15 mouse cellular contexts compared by ENCODE assay signal in genomic region chr6:48666159-48666586, GRCm38 (mm10). TPM values are rescaled to one million over a fixed set of nuclear protein-coding genes. Genes with fewer than 3 reads are reported as not detected.
DNase-seq lines count a peak whose midpoint lies in the region; ATAC-seq lines count a peak whose summit lies in the region.
"Had no signal": no experiment of that assay in that cellular context is flagged by ENCODE, and none has a peak within 500 bp of the region (broad histone marks: within the 10 kb centered on the region; RNA-seq: fewer than 3 reads in every experiment).

No protein-coding gene starts in this region.

- no peaks in the 10 kb centered on the region; the same call in none of the 2 replicates for H3K4me1 ChIP-seq in liver, embryonic 16.5 days (ENCODE audit: control insufficient read depth, low read depth, low read length)
- H3K4me1 ChIP-seq: stomach, embryonic 15.5 days had no signal

- peak; percentile 68 for ATAC-seq in CD4-positive, CD25-positive, alpha-beta regulatory T cell, adult 4 months
- ATAC-seq in liver, embryonic 16.5 days (ENCODE audit: low read depth), result peak; percentile 76
- no peak for ATAC-seq in erythroblast, adult 5-6 weeks (replicated peaks; ENCODE audit: low FRiP score, poor library complexity, severe bottlenecking)
- ATAC-seq: hindbrain, embryonic 16.5 days had no signal

- H3K9me3 ChIP-seq in liver, embryonic 16.5 days (replicated peaks; ENCODE audit: control insufficient read depth, low read length), result no peaks in the 10 kb centered on the region
- H3K9me3 ChIP-seq: megakaryocyte, embryonic 14.5 days; stomach, embryonic 15.5 days had no signal

- H3K27ac ChIP-seq in liver, embryonic 16.5 days (ENCODE audit: low read length), result peak overlapping the region; percentile 33; the same call in 1 of the 2 replicates
- H3K27ac ChIP-seq: stomach, embryonic 15.5 days had no signal

- peak; percentile 41 for DNase-seq in CD4-positive helper T cell, adult 2 months (ENCODE audit: low read depth, low spot score)
- peak; percentile 85 for DNase-seq in kidney, adult 9 months
- no peak for DNase-seq in left cerebral cortex, postnatal 14 days (ENCODE audit: low spot score in 2 of 2)
- DNase-seq in cerebellum, postnatal 14 days, result no peak
- DNase-seq: adrenal gland, postnatal 25 days; gastrocnemius, postnatal 36 days; layer of hippocampus, postnatal 36 days; lung, adult 2 months; right cerebral cortex, postnatal 4 days had no signal

- no peak overlapping the region for H3K4me3 ChIP-seq in liver, embryonic 16.5 days (ENCODE audit: low read depth, low read length)
- H3K4me3 ChIP-seq: stomach, embryonic 15.5 days had no signal

- peak overlapping the region; percentile 32; the same call in 1 of the 2 replicates for H3K4me2 ChIP-seq in liver, embryonic 16.5 days (ENCODE audit: low read depth, low read length)
- H3K4me2 ChIP-seq: stomach, embryonic 15.5 days had no signal

- WGBS in liver, embryonic 16.5 days (ENCODE audit: insufficient replicate concordance), result 18% methylated on average over 7 of the region's 7 CpGs

- H3K27me3 ChIP-seq in liver, embryonic 16.5 days (ENCODE audit: control insufficient read depth, insufficient read depth, low read depth, low read length), result no peaks in the 10 kb centered on the region
- H3K27me3 ChIP-seq: stomach, embryonic 15.5 days had no signal

- intact Hi-C loops in left cerebral cortex, postnatal 14 days (cut with DNase I), result no loop called here

- H3K36me3 ChIP-seq in liver, embryonic 16.5 days (ENCODE audit: control insufficient read depth, insufficient read depth), result no peaks in the 10 kb centered on the region
- H3K36me3 ChIP-seq: stomach, embryonic 15.5 days had no signal

- H3K9ac ChIP-seq in liver, embryonic 16.5 days (ENCODE audit: low read depth, low read length), result no peak overlapping the region
- H3K9ac ChIP-seq: stomach, embryonic 15.5 days had no signal

RNA-seq across cellular contexts. Expression of gene Gimap9, which starts 9.8 kb away (rescaled TPM):
- 100 to 1,000 TPM; 302 to 342 TPM for polyA plus RNA-seq in CD4-positive, CD25-positive, alpha-beta regulatory T cell, adult 4 months (2017; shearing (Covaris generic))
- polyA plus RNA-seq in liver, embryonic 16.5 days (2015; fragmentation: Nextera tagmentation; extraction: Ambion mirVana), result 7.2 and 9.8 TPM in 2 replicates
- total RNA-seq in erythroblast, adult 5-6 weeks (2015; ENCODE audit: low replicate concordance), result 6.3 and 12.1 TPM in 2 replicates
- 4.7 and 5.9 TPM in 2 replicates for total RNA-seq in erythroblast, adult 5-6 weeks (2017; ENCODE audit: low replicate concordance)
- total RNA-seq in left cerebral cortex, postnatal 14 days (2021), result 1 to 10 TPM in 1 of 2 experiments, under 1 TPM in 1; 0.83 to 1.4 TPM

RNA-seq across cellular contexts. Expression of gene Gimap4, which starts 18.2 kb away (rescaled TPM):
- 1,000 to 10,000 TPM; 1,771 to 1,850 TPM for polyA plus RNA-seq in CD4-positive, CD25-positive, alpha-beta regulatory T cell, adult 4 months (2017; shearing (Covaris generic))
- 11.0 and 11.4 TPM in 2 replicates for polyA plus RNA-seq in liver, embryonic 16.5 days (2015; fragmentation: Nextera tagmentation; extraction: Ambion mirVana)
- 2.7 and 3.3 TPM in 2 replicates for total RNA-seq in erythroblast, adult 5-6 weeks (2015; ENCODE audit: low replicate concordance)
- 4.5 and 5.2 TPM in 2 replicates for total RNA-seq in erythroblast, adult 5-6 weeks (2017; ENCODE audit: low replicate concordance)
- total RNA-seq in left cerebral cortex, postnatal 14 days (2021), result under 1 TPM; 0.40 to 0.90 TPM

RNA-seq across cellular contexts. Expression of gene Gimap8, which starts 19.1 kb away (rescaled TPM):
- polyA plus RNA-seq in CD4-positive, CD25-positive, alpha-beta regulatory T cell, adult 4 months (2017; shearing (Covaris generic)), result 100 to 1,000 TPM; 149 to 213 TPM
- polyA plus RNA-seq in liver, embryonic 16.5 days (2015; fragmentation: Nextera tagmentation; extraction: Ambion mirVana), result 1.0 and 1.1 TPM in 2 replicates
- total RNA-seq in erythroblast, adult 5-6 weeks (2015; ENCODE audit: low replicate concordance), result 1.0 TPM in 1 of 2 replicates, not detected in the other
- 0.26 and 2.5 TPM in 2 replicates for total RNA-seq in erythroblast, adult 5-6 weeks (2017; ENCODE audit: low replicate concordance)
- under 1 TPM; 0.97 to 0.99 TPM for total RNA-seq in left cerebral cortex, postnatal 14 days (2021)

RNA-seq across cellular contexts. Expression of gene AI854703, which starts 39.6 kb away (rescaled TPM):
- polyA plus RNA-seq in CD4-positive, CD25-positive, alpha-beta regulatory T cell, adult 4 months (2017; shearing (Covaris generic)), result 1 to 10 TPM; 2.7 to 5.2 TPM
- polyA plus RNA-seq in liver, embryonic 16.5 days (2015; fragmentation: Nextera tagmentation; extraction: Ambion mirVana), result 0.13 and 0.19 TPM in 2 replicates
- total RNA-seq in erythroblast, adult 5-6 weeks (2015; ENCODE audit: low replicate concordance), result not detected in 2 replicates
- total RNA-seq in erythroblast, adult 5-6 weeks (2017; ENCODE audit: low replicate concordance), result not detected in 2 replicates
- total RNA-seq in left cerebral cortex, postnatal 14 days (2021), result 10 to 100 TPM; 15.6 to 18.4 TPM

RNA-seq across cellular contexts. Expression of gene Gimap6, which starts 41.9 kb away (rescaled TPM):
- 1,000 to 10,000 TPM; 1,247 to 1,551 TPM for polyA plus RNA-seq in CD4-positive, CD25-positive, alpha-beta regulatory T cell, adult 4 months (2017; shearing (Covaris generic))
- polyA plus RNA-seq in liver, embryonic 16.5 days (2015; fragmentation: Nextera tagmentation; extraction: Ambion mirVana), result 8.9 and 9.9 TPM in 2 replicates
- total RNA-seq in erythroblast, adult 5-6 weeks (2015; ENCODE audit: low replicate concordance), result 0.58 and 6.5 TPM in 2 replicates
- 4.2 and 7.2 TPM in 2 replicates for total RNA-seq in erythroblast, adult 5-6 weeks (2017; ENCODE audit: low replicate concordance)
- 1 to 10 TPM; 6.4 to 6.5 TPM for total RNA-seq in left cerebral cortex, postnatal 14 days (2021)

Comparison
In these comparisons a context has a peak if more than half of its experiments do, and no peak if none do; other contexts are left out.
1. DNase-seq: peak in CD4-positive helper T cell, adult 2 months (single experiment) and kidney, adult 9 months (single experiment); none in left cerebral cortex, postnatal 14 days (0 of 2) and cerebellum, postnatal 14 days (0 of 2).